Mouse (Mus musculus): ENCODE results near the gene Cyyr1. TPM values are rescaled to one million over a fixed set of nuclear protein-coding genes. Genes with fewer than 3 reads are reported as not detected.

The Cyyr1 gene
- polyA plus RNA-seq, 1 experiment, result 0.68 TPM

- no peak for TF ChIP-seq CTCF (IDR thresholded peaks at IDR 0.05; ENCODE audit: borderline replicate concordance, insufficient read depth, low read length)
- no peak for TF ChIP-seq POLR2A (IDR thresholded peaks at IDR 0.05; ENCODE audit: low read depth, low read length)
- Histone ChIP-seq H3K4me3 (ENCODE audit: insufficient read depth, low read length) (no peak overlapping the region), H3K4me1 (ENCODE audit: control insufficient read depth, insufficient read depth, low read length) (no peaks in the 10 kb centered on the region), H3K27ac (ENCODE audit: insufficient read depth, low read length) (no peak overlapping the region)
Measured at GRCm38 (mm10) chr16:85393430-85393948, 159.7 kb downstream of the Cyyr1 start.

- no peak overlapping the region for H3K27ac ChIP-seq (ENCODE audit: insufficient read depth, low read length)
- no peaks in the 10 kb centered on the region for H3K4me1 ChIP-seq (ENCODE audit: control insufficient read depth, insufficient read depth, low read length)
- H3K4me3 ChIP-seq (ENCODE audit: insufficient read depth, low read length), result no peak overlapping the region
- TF ChIP-seq CTCF (IDR thresholded peaks at IDR 0.05; ENCODE audit: borderline replicate concordance, insufficient read depth, low read length), result no peak
- no peak for TF ChIP-seq POLR2A (IDR thresholded peaks at IDR 0.05; ENCODE audit: low read depth, low read length)
Measured at GRCm38 (mm10) chr16:85386801-85387200, 166.4 kb downstream of the Cyyr1 start.

Other genes with a start within 250 kb of the Cyyr1 start
- gene Adamts1, start 249.7 kb upstream of the Cyyr1 start, polyA plus RNA-seq (2011; ENCODE audit: insufficient read length, low read depth, missing spikeins), result 40.6 and 68.9 TPM in 2 replicates

All from embryonic fibroblast, embryonic 13.5 days (primary cell).